Mouse (Mus musculus) CH12F3 (cell line): ENCODE results near the gene Coro2a.
"Not testable (repeated sequence)": the region's sequence is repeated elsewhere in the genome, so short reads cannot be mapped to it uniquely, and the experiment has no call there.

Source experiments
- in situ Hi-C: fragments of 300-500 bp; cut with MboI; formaldehyde crosslinking; loops from 2 replicates; pipeline ENCODE4 v1.14.3; 2020; ENCODE audit warnings: low sequenced_read_pairs

The Coro2a gene

DNA sequence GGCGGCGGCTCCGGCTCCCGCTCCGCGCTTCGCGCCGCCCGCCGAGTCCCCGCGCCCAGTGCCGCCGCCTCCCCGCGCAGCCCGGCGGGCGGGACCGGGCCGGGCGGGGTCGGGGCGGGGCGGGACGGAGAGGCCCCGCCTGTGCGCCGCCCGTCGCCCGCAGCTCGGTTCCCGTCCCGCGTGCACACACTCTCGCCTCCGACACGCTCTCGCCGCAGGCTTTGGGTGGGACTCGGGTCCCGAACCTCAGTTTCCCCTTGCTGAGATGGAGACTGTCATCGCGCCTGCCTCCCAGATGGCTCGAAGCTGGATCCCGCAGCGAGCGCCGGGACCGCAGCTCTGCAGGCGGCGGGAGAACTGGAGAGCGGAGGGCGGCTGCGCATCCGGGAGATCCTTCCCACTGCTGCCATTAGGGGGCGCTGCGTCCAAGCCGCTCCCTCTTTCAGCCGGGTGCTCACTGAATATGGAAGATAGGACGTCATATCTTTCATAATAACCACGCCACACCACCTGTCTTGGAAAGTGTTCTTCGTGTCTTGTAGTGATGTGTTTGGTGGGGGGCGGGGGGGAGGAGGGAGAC is at the start of gene Coro2a:
Gene Coro2a, minus strand, starts transcription at position 359 of the 580 bp plus-strand sequence.
- in situ Hi-C loops = loop anchor here (10.0 kb wide), 1 partner anchor 53 kb away; the partner anchor contains the start of gene Tbc1d2

DNA sequence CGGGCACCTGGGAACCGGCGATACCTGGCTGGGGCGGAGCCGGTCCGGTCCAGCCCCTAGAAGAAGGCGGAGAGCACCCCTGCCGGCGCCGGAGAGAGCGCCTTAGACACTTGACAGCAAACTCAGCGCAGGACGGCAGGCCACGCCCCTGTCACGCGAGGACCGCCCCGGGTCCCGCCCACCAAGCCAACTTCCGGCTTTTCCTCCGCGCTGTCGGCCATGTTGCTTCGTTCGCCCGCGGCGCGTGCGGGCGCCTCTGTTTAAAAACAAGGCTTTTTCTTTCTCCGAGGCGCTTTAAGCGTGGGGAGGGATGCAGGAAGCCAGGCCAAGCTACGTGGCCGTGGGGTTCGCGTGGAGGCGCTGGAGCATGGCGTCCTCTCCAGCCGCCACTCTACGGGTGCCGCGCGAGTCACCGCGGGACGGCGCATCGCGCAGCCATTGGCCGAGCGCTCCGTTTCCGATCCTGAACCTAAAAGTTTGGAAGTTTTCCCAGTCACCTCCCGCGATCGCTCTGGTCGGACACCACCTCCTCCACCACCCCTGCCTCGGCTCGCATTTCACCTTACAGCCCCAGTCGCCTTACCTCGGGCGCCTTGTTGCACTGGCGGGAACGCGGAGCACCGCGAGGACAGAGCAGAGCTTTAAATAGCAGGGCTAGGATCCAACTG is 48.2 kb upstream of the Coro2a start, which contains the start of gene Tbc1d2:
Gene Tbc1d2, minus strand, starts transcription at position 124 of the 668 bp plus-strand sequence.
- in situ Hi-C loops = loop anchor here (10.0 kb wide), 2 partner anchors 45 to 105 kb away; partner anchors contain the start of gene Coro2a

DNA sequence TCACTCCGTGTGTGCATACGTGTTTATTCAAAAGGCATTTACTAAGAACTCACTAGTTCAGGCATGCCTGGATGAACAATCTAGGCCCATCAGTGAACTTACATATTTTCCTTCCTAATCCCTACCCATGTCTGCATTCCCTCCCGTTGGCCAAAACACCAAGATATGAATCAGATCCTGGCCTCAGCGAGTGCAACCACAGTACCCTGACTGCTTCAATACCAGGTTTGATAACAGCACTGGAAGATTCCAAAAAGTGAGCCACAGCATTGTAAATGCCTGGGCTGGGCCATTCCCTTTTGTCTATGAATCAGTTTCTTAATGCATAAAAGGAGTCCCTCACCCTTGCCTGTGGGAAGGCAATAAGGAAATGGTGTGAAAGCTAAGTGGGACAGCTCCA is 47.2 kb upstream of the Coro2a start:
- in situ Hi-C loops = no loop called here

DNA sequence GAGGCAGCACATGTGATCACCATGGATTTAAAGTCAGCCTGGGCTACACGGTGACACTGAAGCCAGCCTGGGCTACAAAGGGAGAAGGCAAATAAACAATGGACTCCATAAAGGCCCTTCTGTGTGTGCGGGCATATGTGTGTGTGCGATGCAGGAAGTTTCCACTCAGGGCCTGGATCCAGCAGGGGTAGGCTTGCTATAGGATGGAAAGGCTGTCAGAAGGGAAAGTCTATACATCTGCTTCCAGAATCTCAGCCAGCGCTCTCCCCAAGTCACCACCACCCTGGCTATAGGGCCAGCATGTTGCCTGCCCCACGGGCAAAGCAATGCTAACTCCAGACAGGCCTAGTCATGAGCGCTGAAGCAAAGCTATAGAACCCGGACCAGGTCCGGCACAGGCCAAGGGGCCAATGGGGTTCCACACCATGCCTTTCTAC is 41.7 kb upstream of the Coro2a start:
- in situ Hi-C loops = no loop called here

DNA sequence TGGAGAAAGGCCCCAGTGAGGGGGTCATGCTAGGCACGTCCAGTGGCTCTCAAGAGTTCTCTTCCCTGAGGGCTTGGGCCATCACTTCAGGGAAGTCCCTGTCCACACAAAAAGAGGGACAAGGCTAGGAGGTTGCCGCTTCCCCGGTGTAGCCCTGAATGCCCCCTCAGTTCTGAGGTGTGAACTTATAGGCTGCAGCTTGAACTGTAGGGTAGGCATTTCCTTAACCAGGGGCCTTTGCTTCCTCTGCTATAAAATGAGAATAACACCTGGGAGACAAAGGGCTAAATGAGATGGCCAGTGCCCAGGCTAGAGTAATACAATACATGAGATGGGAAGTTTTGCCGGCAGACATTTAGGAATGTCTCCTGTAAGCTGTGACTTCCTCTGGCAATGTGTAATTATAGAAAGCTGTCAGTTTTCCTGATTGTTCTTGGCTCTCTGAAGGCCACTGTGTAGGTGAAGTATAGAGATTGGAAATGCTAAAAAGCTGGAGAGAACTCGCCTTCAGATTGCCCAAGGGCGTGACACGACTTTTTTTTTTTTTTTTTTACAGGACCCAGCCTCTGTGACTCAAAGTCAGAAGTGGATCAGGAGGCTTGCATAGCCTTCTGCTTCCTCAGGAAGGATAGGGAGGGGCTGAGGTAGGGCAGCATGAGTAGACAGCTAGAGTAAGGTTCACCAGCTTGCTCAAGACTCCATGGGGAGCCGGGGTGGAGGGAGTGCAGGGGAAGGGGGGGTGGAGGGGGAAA is 41.1 kb upstream of the Coro2a start:
- in situ Hi-C loops = no loop called here

DNA sequence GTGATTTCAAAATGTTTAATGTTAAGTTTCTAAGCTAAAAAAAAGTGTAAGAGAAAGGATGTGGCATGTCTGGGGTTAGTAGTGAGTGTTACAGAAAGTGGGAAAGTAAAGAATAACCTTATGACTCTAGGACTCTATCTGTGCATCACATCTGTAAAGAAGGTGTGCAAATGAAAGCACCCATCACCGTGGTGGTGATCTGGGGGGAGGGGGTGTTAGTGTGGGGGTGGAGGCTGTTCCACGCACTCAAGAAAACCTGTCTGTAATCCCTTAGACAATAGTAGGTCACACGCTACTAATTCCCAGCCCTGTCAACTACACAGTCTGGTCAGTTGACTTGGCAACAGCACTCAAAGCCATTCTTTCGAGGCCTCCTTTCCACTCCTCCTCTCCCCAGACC is 39.3 kb upstream of the Coro2a start:
- in situ Hi-C loops = no loop called here

DNA sequence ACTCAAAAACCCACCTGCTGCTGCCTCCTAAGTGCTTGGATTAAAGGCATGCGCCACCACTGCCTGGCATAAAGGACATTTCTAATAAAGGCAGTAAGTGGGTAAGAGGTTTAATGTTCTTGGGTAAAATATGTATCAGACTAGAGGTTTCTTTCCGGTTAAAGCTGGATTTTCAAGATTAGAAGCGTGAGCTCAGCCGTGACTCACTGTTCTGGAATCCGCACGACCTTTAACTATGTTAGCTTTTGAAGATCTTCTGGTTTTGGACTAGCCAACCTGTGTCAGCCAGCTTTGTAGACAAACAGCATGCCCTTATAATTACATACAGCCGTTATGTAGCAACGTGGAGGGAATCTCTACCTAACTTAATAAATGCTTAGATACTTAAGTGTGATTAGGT is 37.9 kb upstream of the Coro2a start:
- in situ Hi-C loops = no loop called here

DNA sequence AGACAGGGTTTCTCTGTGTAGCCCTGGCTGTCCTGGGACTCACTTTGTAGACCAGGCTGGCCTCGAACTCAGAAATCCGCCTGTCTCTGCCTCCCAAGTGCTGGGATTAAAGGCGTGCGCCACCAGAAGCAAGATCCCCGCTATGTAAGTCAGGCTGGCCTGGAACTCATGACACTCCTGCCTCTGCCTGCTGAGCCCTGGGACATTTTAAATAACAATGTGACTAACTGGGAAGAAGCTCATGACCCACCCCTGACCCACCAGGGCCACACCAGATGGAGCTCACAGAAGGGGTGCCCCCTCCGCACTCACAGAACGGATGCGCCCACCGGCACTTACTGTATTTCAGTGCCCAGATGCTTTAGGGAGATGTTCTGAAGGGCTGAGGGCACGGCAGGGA is 35.2 kb upstream of the Coro2a start:
- in situ Hi-C loops = not testable (repeated sequence)

DNA sequence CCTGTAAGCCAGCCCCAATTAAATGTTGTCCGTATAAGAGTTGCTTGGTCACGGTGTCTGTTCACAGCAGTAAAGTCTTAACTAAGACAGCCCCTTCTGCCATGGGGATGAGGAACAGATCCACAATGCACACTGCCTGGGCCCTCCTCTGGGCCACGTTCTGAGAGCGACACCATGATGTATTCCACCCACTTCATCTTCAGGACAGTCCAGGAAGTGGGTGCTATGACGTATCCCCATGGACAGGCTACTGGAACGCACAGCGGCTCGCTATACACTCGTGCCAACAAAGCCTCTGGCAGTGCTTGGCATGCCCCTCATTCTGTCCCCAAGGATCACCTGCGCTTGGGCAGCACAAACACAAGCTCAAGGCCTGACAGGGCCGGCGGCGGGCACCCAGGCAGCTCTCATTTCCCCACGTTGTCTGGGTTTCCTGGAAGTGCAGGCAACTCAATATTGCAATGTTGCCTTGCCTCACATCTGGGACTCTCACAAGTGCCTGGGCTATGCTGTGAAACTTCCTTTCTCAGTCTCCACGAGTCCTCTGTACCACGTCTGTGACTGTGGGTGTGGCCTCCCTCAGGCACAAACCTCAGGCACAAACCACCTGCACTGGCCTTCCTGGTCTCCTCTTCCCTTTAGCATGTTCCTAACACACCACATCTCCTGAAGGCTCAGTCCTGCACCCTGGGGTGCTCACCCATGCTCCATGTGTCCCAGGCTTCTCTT is 33.9 kb upstream of the Coro2a start:
- in situ Hi-C loops = no loop called here

DNA sequence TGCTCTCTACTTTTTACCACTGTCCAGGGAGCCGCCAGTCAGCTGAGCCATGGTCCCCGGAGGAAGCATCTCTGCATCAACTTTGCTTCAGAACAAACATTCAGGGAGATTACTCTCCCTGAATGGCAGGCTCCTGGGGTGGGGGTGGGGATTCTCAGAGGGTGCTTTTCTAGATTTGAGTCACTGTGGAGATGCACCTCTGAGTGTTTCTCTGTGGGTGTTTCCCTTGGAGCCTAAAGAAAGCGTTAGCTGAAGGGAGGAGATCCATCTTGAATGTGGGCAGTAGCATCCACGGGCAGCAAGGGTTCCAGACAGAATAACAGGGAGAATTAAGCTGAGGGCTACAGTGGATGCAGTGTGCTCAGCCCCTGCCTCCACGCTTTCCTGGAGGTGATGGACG is 32.9 kb upstream of the Coro2a start:
- in situ Hi-C loops = no loop called here

DNA sequence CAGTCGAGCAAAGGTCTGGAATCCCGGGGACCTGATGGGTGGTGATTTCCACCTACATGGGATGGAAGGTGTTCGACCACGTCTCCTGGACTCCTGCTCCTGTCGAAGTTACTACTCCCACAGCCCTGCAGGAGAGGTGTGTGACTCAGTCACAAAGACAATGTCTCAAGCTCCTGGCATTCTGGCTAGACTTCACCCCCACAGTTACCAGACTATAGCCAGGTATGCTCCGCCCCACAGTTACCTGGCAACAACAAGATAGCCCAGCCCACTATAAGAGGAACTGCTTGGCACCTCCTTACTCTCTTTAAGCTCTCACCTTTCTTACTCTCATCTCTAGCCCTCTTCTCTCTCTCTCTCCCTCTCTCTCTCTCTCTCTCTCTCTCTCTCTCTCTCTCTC is 31.6 kb upstream of the Coro2a start:
- in situ Hi-C loops = not testable (repeated sequence)

DNA sequence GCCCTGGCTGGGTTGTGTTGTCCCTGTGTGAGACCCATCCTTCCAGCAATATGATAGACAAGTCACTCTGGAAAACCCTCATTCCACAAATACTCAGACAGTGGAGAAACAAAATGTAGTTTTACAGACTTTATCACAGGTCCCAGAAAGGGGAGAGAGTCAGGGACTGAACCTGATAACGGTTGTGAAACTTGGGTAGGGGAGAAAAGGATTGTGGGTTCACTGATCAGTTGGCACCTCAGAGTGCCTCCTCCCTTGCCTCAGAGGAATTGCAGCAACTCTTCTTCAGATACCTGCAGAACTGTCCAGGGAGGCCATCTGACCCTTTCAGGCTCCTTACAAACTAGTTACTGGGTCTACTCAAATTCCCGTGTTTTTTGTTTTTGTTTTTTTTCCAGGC is 30.5 kb upstream of the Coro2a start:
- in situ Hi-C loops = no loop called here

DNA sequence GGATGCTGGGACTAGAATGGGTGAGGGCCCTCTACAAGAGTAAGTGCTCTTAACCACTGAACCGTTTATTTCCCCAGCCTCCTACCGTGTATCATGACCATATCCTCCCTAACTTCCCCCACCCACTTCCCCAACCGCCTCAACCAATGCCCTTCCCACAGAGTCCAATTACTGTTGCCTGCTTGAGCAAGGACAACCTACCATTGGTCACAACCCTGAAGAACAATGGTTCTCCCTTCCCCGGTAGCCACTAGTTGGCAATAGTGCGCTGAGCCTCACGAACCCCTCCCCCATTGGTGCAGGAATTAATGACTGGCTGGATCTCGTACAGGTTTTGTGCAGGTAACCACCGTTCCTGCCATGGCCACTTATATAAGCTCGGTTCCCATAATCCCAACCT is 28.4 kb upstream of the Coro2a start:
- in situ Hi-C loops = no loop called here

DNA sequence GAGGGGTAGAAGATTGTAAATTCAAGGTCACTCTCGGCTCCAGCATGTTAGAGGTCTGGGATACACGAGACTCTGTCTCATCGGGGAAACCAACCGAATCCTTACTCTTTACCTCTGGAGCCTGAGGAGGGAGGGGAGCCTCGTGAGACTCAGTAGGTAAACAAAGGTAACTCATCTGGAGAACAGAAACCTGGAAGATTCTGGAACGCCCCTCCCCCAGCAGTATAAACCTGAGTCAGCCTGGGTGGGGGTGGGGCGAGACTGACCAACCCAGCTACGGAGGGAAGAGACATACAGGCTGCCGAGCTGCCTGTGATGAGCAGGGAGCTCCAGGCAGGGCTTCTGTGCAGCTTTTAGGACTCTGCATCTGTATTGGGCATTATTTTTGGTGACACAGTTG is 26.9 kb upstream of the Coro2a start:
- in situ Hi-C loops = no loop called here

DNA sequence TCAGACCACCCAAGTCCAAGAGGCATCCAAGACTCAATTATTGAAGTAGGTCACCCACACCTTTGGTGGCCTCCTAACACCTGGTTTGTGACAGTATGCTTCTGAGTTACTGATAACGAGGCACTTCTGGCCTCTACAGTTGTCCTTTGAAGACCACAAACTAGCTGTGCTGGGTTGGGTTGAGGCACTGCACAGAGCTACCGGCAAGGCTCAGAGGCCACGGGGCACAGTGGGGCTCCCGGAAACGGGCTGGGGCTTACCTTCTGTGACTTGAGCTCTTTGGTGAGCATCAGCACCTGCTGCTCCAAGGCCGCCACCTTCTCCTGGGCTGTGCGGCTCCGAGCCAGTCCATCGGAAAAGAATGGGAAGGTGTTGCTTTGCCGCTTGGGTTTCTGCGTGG is 26.1 kb upstream of the Coro2a start:
- in situ Hi-C loops = no loop called here

DNA sequence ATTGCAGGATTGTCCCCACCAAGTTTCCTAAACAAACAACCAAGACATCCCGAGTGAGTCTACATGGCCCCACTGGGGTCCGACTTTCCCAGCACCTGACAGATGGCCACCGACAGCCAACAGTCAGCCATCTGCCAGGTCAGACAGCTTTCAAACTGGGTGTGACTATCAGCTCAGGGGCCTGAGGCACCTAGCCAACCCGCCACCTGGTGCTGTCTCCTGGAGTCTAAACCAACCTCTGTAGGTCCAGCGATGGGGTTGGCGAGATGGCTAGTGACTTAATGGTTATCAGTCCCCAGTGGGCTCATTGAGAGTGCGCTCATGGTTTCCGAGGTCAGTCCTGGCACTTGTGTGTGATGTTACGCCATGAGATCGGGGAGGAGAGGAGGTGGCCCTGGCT is 23.1 kb upstream of the Coro2a start:
- in situ Hi-C loops = no loop called here

DNA sequence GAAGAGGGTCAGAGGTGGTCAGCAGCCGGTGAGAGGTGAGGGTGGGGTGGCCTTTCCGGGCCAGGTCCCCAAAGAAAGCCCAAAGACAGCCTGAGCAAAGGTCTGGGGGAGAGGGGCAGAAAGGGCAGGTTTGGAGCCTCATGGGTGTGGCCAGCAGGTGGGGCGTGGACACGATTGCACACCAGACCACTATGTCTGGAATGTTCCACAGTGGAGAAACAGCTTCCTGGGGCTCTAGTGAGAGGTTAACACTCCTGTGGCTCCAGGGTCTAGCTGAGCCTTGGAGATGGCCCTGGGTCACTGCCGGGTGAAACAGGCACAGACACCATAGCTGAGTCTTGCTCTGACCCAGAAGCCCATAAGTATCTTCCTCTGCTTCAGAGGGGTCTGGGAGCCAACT is 21.0 kb upstream of the Coro2a start:
- in situ Hi-C loops = no loop called here

DNA sequence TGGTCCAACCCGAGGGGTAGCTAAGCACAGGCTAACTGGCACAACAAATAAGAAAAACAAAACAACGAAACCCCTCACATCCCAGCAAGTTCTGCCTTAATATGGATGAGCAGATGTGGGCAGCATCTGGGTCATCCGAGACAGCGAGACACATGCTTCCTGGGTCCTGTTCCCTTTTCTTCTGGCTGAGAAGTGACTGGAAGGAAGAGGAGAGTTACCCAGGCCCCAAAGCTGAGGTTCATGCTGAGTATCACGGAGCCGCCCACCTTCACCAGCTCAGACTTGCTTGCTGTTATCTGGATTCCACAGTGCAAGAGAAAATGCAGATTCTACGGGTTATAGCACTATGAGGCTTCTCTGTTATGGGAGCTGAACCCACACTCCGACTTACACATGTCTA is 18.9 kb upstream of the Coro2a start:
- in situ Hi-C loops = no loop called here

DNA sequence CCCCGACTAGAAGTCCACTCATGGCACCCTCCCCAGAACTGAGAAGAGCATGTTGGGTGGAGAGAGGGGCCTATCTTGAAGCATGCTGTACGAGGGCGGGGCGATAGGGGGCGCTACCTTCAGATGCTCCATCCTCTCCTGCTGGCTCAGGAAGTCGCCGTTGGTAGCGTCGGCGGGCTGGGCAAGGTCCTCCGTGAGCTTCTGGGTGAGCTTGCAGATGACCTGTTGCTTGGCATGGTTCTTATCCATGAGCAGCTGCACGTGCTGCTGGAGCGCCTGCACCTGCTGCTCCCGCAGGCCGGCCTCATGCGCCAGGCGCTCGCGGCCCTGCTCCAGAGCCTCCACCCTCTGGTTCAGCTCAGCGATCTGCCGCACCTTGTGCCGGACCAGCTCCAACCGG is 18.3 kb upstream of the Coro2a start:
- in situ Hi-C loops = no loop called here

DNA sequence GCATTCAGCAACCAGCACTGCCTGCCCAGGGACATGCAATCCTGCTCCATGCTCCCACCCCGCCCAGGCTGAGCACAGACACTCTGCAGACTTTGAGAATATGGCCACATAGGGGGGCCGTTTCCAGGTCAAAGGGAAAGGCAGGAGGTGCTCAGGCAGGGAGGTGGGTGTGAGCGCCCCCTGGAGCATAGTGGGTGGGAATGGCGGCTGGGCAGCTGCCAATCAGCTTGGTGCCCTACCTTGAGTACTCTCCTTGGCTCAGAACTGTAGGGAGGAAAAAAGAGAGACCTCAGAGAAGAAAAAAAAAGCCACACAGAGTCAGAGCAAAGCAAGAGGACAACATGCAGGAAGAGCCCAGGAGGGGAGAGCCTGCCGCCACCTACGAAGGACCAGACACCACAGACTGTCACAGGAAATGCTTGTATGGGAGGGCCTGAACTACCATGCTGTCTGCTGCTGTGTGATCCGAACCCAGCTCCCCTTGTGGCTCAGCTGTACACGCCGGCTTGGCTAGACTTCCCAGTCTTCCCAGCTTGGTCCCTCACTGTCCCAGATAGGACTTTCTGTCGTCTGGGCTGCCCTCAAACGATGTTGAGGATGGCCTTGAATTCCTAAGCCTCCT is 16.3 kb upstream of the Coro2a start:
- in situ Hi-C loops = no loop called here

DNA sequence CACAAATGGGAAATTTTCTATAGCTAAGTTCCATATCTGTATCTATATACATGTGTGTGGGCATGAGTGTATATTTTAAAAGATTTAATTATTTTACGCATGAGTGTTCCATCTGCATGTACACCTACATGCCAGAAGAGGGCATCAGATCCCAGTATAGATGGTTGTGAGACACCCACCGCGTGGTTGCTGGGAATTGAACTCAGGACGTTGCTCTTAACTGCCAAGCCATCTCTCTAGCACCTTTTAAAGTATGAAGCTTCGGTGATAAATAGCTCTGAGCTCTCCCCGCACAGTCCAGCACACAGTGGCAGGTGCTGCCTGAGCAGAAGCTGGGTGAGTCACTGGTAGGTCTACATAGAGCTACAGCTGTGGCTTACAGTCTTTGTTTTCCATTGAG is 15.4 kb upstream of the Coro2a start:
- in situ Hi-C loops = no loop called here
